Comparison of ENCODE assay signal across 17 mouse cellular contexts in the genomic region with DNA sequence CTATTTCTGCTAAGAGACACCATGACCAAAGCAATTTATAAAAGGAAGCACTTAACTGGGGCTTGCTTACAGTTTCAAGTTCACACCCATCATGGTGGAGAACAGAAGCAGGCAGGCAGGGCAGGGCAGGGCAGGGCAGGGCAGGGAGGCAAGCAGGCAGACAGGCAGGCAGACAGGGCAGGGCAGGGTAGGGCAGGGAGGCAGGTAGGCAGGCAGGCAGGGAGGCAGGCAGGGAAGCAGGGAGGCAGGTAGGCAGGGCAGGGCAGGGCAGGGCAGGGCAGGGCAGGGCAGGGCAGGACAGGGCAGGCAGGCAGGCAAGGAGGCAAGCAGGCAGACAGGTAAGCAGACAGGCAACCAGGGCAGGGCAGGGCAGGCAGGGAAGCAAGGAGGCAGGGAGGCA.
"Had no signal": no experiment of that assay in that cellular context is flagged by ENCODE, and none has a peak within 500 bp of the region (broad histone marks: within the 10 kb centered on the region; RNA-seq: fewer than 3 reads in every experiment).

No protein-coding gene starts in this region.

- H3K36me3 ChIP-seq: liver, embryonic 12.5 days; midbrain, embryonic 13.5 days; midbrain, embryonic 15.5 days; neural tube, embryonic 12.5 days; stomach, embryonic 15.5 days had no signal

- H3K27me3 ChIP-seq: midbrain, embryonic 15.5 days; neural tube, embryonic 12.5 days had no signal

- H3K4me1 ChIP-seq: liver, embryonic 12.5 days; midbrain, embryonic 15.5 days had no signal

- ATAC-seq: liver, embryonic 12.5 days; midbrain, embryonic 13.5 days; midbrain, embryonic 15.5 days had no signal

- H3K27ac ChIP-seq: liver, embryonic 12.5 days; liver, embryonic 14.5 days; macrophage; midbrain, embryonic 13.5 days; midbrain, embryonic 15.5 days; neural tube, embryonic 12.5 days; stomach, embryonic 15.5 days had no signal

- H3K4me3 ChIP-seq: liver, embryonic 12.5 days; midbrain, embryonic 13.5 days; midbrain, embryonic 15.5 days; neural tube, embryonic 12.5 days; stomach, embryonic 15.5 days had no signal

- H3K9me3 ChIP-seq: liver, embryonic 12.5 days; midbrain, embryonic 13.5 days; midbrain, embryonic 15.5 days; neural tube, embryonic 12.5 days; stomach, embryonic 15.5 days had no signal

- DNase-seq: lung, adult 18-20 months; lung, embryonic 14.5 days; lung, postnatal 14 days; lung, postnatal 36 days; right cerebral cortex, postnatal 14 days; right cerebral cortex, postnatal 4 days; spleen, adult 18-20 months; thymus, adult 2 months; thymus, postnatal 25 days had no signal

- H3K4me2 ChIP-seq: liver, embryonic 12.5 days; lung, embryonic 14.5 days; midbrain, embryonic 11.5 days; midbrain, embryonic 13.5 days; midbrain, embryonic 15.5 days; neural tube, embryonic 12.5 days; stomach, embryonic 15.5 days had no signal

- H3K9ac ChIP-seq: liver, embryonic 12.5 days; liver, embryonic 14.5 days; lung, embryonic 14.5 days; midbrain, embryonic 13.5 days; midbrain, embryonic 15.5 days; neural tube, embryonic 12.5 days; stomach, embryonic 15.5 days had no signal
